Mouse (Mus musculus) liver, postnatal 0 days (tissue): ENCODE measurements around the gene Ppil3.

Experiments
- CTCF ChIP-seq: sonication (generic); IDR thresholded peaks from 2 replicates; pipeline ENCODE4 v1.5.1; 2016; ENCODE audit warnings: antibody characterized with exemption, low read depth
- EP300 ChIP-seq: IDR thresholded peaks from 2 replicates; pipeline ENCODE4 v1.6.1; 2016; ENCODE audit warnings: antibody characterized with exemption, low read depth, mild to moderate bottlenecking

GRCm38 (mm10) chr1:58447766-58448165, 2.5 kb upstream of the Ppil3 start:
- no peak for TF ChIP-seq EP300
- TF ChIP-seq CTCF: no peak
